Comparison of ENCODE assay signal across 8 mouse cellular contexts in genomic region chr9:14174324-14175040, GRCm38 (mm10).
A peak's percentile ranks its signal among the peaks of the same experiment; 100 is the strongest.
DNase-seq lines count a peak whose midpoint lies in the region; ATAC-seq and TF ChIP-seq lines count a peak whose summit lies in the region.

No protein-coding gene starts in this region.

- H3K4me2 ChIP-seq in lung, embryonic 14.5 days, result peak overlapping the region; percentile 40; the same call in 1 of the 2 replicates
- H3K4me2 ChIP-seq in intestine, embryonic 16.5 days (ENCODE audit: low read depth, low read length), result no peak overlapping the region
- H3K4me2 ChIP-seq in lung, postnatal 0 days (replicated peaks; ENCODE audit: low read depth, low read length), result no peak overlapping the region; the same call in 1 of the 2 replicates

- H3K27me3 ChIP-seq in lung, embryonic 14.5 days (ENCODE audit: insufficient read depth, low read length), result no peaks in the 10 kb centered on the region
- no peaks in the 10 kb centered on the region for H3K27me3 ChIP-seq in forebrain, embryonic 10.5 days (ENCODE audit: poor library complexity, severe bottlenecking)
- H3K27me3 ChIP-seq in intestine, embryonic 16.5 days (replicated peaks; ENCODE audit: control insufficient read depth, insufficient read depth, low read length), result no peaks in the 10 kb centered on the region
- no peaks in the 10 kb centered on the region for H3K27me3 ChIP-seq in small intestine, adult 2 months (ENCODE audit: control insufficient read depth, insufficient read depth, low read length)
- H3K27me3 ChIP-seq in lung, postnatal 0 days (replicated peaks; ENCODE audit: insufficient read depth, low read length), result no peaks in the 10 kb centered on the region

- TF ChIP-seq EP300 in lung, postnatal 0 days (IDR thresholded peaks at IDR 0.05), result no peak

- no peak for TF ChIP-seq POLR2A in small intestine, adult 2 months (IDR thresholded peaks at IDR 0.05; ENCODE audit: low read depth, low read length)

- H3K36me3 ChIP-seq in lung, embryonic 14.5 days (ENCODE audit: insufficient read depth), result no peaks in the 10 kb centered on the region
- no peaks in the 10 kb centered on the region for H3K36me3 ChIP-seq in forebrain, embryonic 10.5 days (replicated peaks)
- H3K36me3 ChIP-seq in intestine, embryonic 16.5 days (ENCODE audit: control insufficient read depth, insufficient read depth, low read length), result no peaks in the 10 kb centered on the region
- H3K36me3 ChIP-seq in small intestine, adult 2 months (ENCODE audit: control insufficient read depth, insufficient read depth, low read length), result no peaks in the 10 kb centered on the region
- H3K36me3 ChIP-seq in lung, postnatal 0 days (ENCODE audit: insufficient read depth, low read length), result no peaks in the 10 kb centered on the region

- peak overlapping the region; percentile 87 for H3K27ac ChIP-seq in lung, embryonic 14.5 days (ENCODE audit: low read depth)
- peak overlapping the region; percentile 30; the same call in 1 of the 2 replicates for H3K27ac ChIP-seq in forebrain, embryonic 10.5 days
- H3K27ac ChIP-seq in intestine, embryonic 16.5 days (ENCODE audit: low read length), result peak overlapping the region; percentile 71
- H3K27ac ChIP-seq in small intestine, adult 2 months (ENCODE audit: insufficient read depth, low read depth, low read length), result peak overlapping the region; percentile 53
- no peak overlapping the region for H3K27ac ChIP-seq in lung, postnatal 0 days (ENCODE audit: low read length)

- intact Hi-C loops in left cerebral cortex, postnatal 36 days (cut with DNase I), result loop anchor here (10.0 kb wide), 1 partner anchor 100 kb away; the partner anchor contains the start of gene Sesn3

- peaks cover 34% of the 10 kb centered on the region for H3K4me1 ChIP-seq in lung, embryonic 14.5 days (ENCODE audit: insufficient read depth)
- peaks cover 34% of the 10 kb centered on the region for H3K4me1 ChIP-seq in forebrain, embryonic 10.5 days
- peaks cover 27% of the 10 kb centered on the region for H3K4me1 ChIP-seq in intestine, embryonic 16.5 days (ENCODE audit: control insufficient read depth, insufficient read depth, low read length)
- H3K4me1 ChIP-seq in small intestine, adult 2 months (ENCODE audit: control insufficient read depth, insufficient read depth, insufficient read length, low read length), result peaks cover 23% of the 10 kb centered on the region
- H3K4me1 ChIP-seq in lung, postnatal 0 days (ENCODE audit: insufficient read depth, low read depth, low read length), result peaks cover 18% of the 10 kb centered on the region

- H3K9me3 ChIP-seq in lung, embryonic 14.5 days (ENCODE audit: low read depth, low read length), result no peaks in the 10 kb centered on the region
- no peaks in the 10 kb centered on the region for H3K9me3 ChIP-seq in forebrain, embryonic 10.5 days
- no peaks in the 10 kb centered on the region for H3K9me3 ChIP-seq in intestine, embryonic 16.5 days (ENCODE audit: control insufficient read depth, low read length)
- no peaks in the 10 kb centered on the region for H3K9me3 ChIP-seq in lung, postnatal 0 days (ENCODE audit: low read length)

- DNase-seq in lung, embryonic 14.5 days, result no peak
- DNase-seq in lung, postnatal 36 days, result no peak
- DNase-seq in forebrain, embryonic 10.5 days (ENCODE audit: extremely low spot score, low spot score), result no peak
- no peak for DNase-seq in lung, postnatal 0 days (ENCODE audit: low spot score)
- DNase-seq in left cerebral cortex, postnatal 36 days (ENCODE audit: low spot score in 2 of 2), result no peak
- DNase-seq in cerebellum, adult 8-10 months, result no peak

- ATAC-seq in lung, embryonic 14.5 days (ENCODE audit: insufficient read depth), result peak; percentile 83
- ATAC-seq in intestine, embryonic 16.5 days, result peak; percentile 58
- no peak; the same call in 1 of the 2 replicates for ATAC-seq in lung, postnatal 0 days

- TF ChIP-seq CTCF in lung, embryonic 14.5 days (IDR thresholded peaks at IDR 0.05; ENCODE audit: low read depth), result no peak
- no peak for TF ChIP-seq CTCF in small intestine, adult 2 months (IDR thresholded peaks at IDR 0.05; ENCODE audit: extremely low read depth, insufficient read length, insufficient replicate concordance, low read depth, low read length)
- no peak for TF ChIP-seq CTCF in lung, postnatal 0 days (IDR thresholded peaks at IDR 0.05)

- no peak overlapping the region for H3K9ac ChIP-seq in lung, embryonic 14.5 days
- peak overlapping the region; percentile 6; the same call in 1 of the 2 replicates for H3K9ac ChIP-seq in intestine, embryonic 16.5 days (ENCODE audit: low read depth, low read length)
- no peak overlapping the region for H3K9ac ChIP-seq in lung, postnatal 0 days (replicated peaks; ENCODE audit: low read depth)

- H3K4me3 ChIP-seq in lung, embryonic 14.5 days (ENCODE audit: low read depth, low read length), result no peak overlapping the region
- no peak overlapping the region for H3K4me3 ChIP-seq in forebrain, embryonic 10.5 days
- no peak overlapping the region for H3K4me3 ChIP-seq in intestine, embryonic 16.5 days (ENCODE audit: low read length)
- no peak overlapping the region for H3K4me3 ChIP-seq in small intestine, adult 2 months (ENCODE audit: low read depth, low read length)
- no peak overlapping the region for H3K4me3 ChIP-seq in lung, postnatal 0 days (ENCODE audit: low read depth, low read length)

- 43% methylated on average over 3 of the region's 3 CpGs for WGBS in lung, embryonic 14.5 days
- WGBS in forebrain, embryonic 10.5 days, result 82% methylated on average over 3 of the region's 3 CpGs
- 56% methylated on average over 3 of the region's 3 CpGs for WGBS in intestine, embryonic 16.5 days
- 67% methylated on average over 3 of the region's 3 CpGs for WGBS in small intestine, adult 2 months
- WGBS in lung, postnatal 0 days, result 71% methylated on average over 3 of the region's 3 CpGs
